Mouse (Mus musculus) C2C12 (cell line): Measurements from ENCODE around the gene Ube2l3.

Experiments
- CEBPB ChIP-seq: IDR thresholded peaks from one replicate; pipeline ENCODE4 v1.6.1; 2011; ENCODE audit warnings: low read depth, mild to moderate bottlenecking, control low read depth, moderate library complexity
- CTCF ChIP-seq: IDR thresholded peaks from one replicate; pipeline ENCODE4 v1.5.1; 2011; ENCODE audit not compliant: control insufficient read depth, insufficient read depth, insufficient read length
- MAX ChIP-seq: IDR thresholded peaks from one replicate; pipeline ENCODE4 v1.6.1; 2011; ENCODE audit warnings: mild to moderate bottlenecking, control low read depth
- MYOD1 ChIP-seq: IDR thresholded peaks from one replicate; pipeline ENCODE4 v1.6.1; 2011; ENCODE audit warnings: low read depth; ENCODE audit not compliant: control insufficient read depth, insufficient read length
- MYOG ChIP-seq: IDR thresholded peaks from one replicate; pipeline ENCODE4 v1.6.1; 2011; ENCODE audit not compliant: control insufficient read depth, insufficient read length; ENCODE audit errors: extremely low read depth
- USF1 ChIP-seq: IDR thresholded peaks from one replicate; pipeline ENCODE4 v1.6.1; 2011; ENCODE audit warnings: low read depth, mild to moderate bottlenecking, control low read depth, moderate library complexity

- TF ChIP-seq CTCF (no peak), MYOD1 (no peak), MAX (no peak), MYOG (no peak), CEBPB (no peak), USF1 (no peak)
These were observed 20.3 kb downstream of the Ube2l3 start for GRCm38 (mm10) chr16:17182136-17182535.
